Mouse (Mus musculus) neural tube, embryonic 14.5 days (tissue): ENCODE measurements around the gene Eri3. TPM values are rescaled to one million over a fixed set of nuclear protein-coding genes. Genes with fewer than 3 reads are reported as not detected.

ENCODE experiments used
- ATAC-seq: fragments of 200-750 bp; cut with Nextera tagmentation; 2 replicates; pipeline ENCODE4 v1.8.0; 2017; ENCODE audit warnings: low read depth, mild to moderate bottlenecking, moderate TSS enrichment, moderate library complexity
- H3K27ac ChIP-seq: fragments of 300-500 bp; sonication (generic); 2 replicates; pipeline ENCODE4 v1.5.1; 2014; ENCODE audit warnings: low read depth, mild to moderate bottlenecking, control low read depth, low read length, moderate library complexity, mixed read lengths
- H3K27me3 ChIP-seq: fragments of 300-500 bp; sonication (generic); 2 replicates; pipeline ENCODE4 v1.6.1; 2014; ENCODE audit warnings: low read length; ENCODE audit not compliant: control insufficient read depth, insufficient read depth
- H3K36me3 ChIP-seq: fragments of 300-500 bp; sonication (generic); 2 replicates; pipeline ENCODE4 v1.6.1; 2014; ENCODE audit warnings: low read length, mixed read lengths; ENCODE audit not compliant: control insufficient read depth, insufficient read depth
- H3K4me1 ChIP-seq: fragments of 300-500 bp; sonication (generic); 2 replicates; pipeline ENCODE4 v1.6.1; 2014; ENCODE audit warnings: low read length; ENCODE audit not compliant: control insufficient read depth, insufficient read depth
- H3K4me2 ChIP-seq: fragments of 300-500 bp; sonication (generic); 2 replicates; pipeline ENCODE4 v1.6.1; 2014; ENCODE audit warnings: mild to moderate bottlenecking, low read depth, low read length, control low read depth
- H3K4me3 ChIP-seq: fragments of 300-500 bp; sonication (generic); 2 replicates; pipeline ENCODE4 v1.5.1; 2014; ENCODE audit warnings: low read depth, low read length, control low read depth, mixed read lengths
- H3K9ac ChIP-seq: fragments of 300-500 bp; sonication (generic); replicated peaks from 2 replicates; pipeline ENCODE4 v1.6.1; 2014; ENCODE audit warnings: low read depth, mild to moderate bottlenecking, control low read depth, low read length, mixed read lengths
- H3K9me3 ChIP-seq: fragments of 300-500 bp; sonication (generic); 2 replicates; pipeline ENCODE4 v1.6.1; 2016; ENCODE audit warnings: low read length; ENCODE audit not compliant: control insufficient read depth
- WGBS: fragments of 180-500 bp; shearing (Covaris S2); extraction: QIAGEN DNeasy Blood & Tissue Kit; methylation state at CpG from one replicate; pipeline ENCODE4 v1.1.7; 2014; 5-methylcytosine and 5-hydroxymethylcytosine counted together
- microRNA-seq: library from miRNA; unstranded; fragments of <30 nt; microRNA quantifications from one replicate; pipeline ENCODE4, GENCODE M21; 2016
- polyA plus RNA-seq: library from polyadenylated mRNA; unstranded; fragments of >200 nt; fragmentation: Nextera tagmentation; extraction: Ambion mirVana; gene quantifications from 2 replicates; pipeline ENCODE4 v1.2.1, GENCODE M21; 2014

Gene Eri3
- polyA plus RNA-seq, 1 experiment from 2014 or later, result 291 TPM

GRCm38 (mm10) chr4:117686354-117686753 is 136.2 kb downstream of the Eri3 start:
- H3K36me3 ChIP-seq, result no peaks in the 10 kb centered on the region
- H3K4me3 ChIP-seq, result no peak overlapping the region
- H3K4me1 ChIP-seq, result peaks cover 3% of the 10 kb centered on the region; the same call in 1 of the 2 replicates
- no peak overlapping the region for H3K9ac ChIP-seq
- ATAC-seq, result no peak
- WGBS, result 87% methylated on average over 4 of the region's 4 CpGs
- H3K4me2 ChIP-seq, result no peak overlapping the region
- no peaks in the 10 kb centered on the region for H3K27me3 ChIP-seq
- no peak overlapping the region for H3K27ac ChIP-seq
- H3K9me3 ChIP-seq, result no peaks in the 10 kb centered on the region

GRCm38 (mm10) chr4:117705361-117705760 is 155.2 kb downstream of the Eri3 start:
- H3K9me3 ChIP-seq, result no peaks in the 10 kb centered on the region
- H3K27me3 ChIP-seq, result no peaks in the 10 kb centered on the region
- 5% methylated on average over 7 of the region's 7 CpGs for WGBS
- H3K4me1 ChIP-seq, result no peaks in the 10 kb centered on the region
- H3K27ac ChIP-seq, result no peak overlapping the region
- ATAC-seq, result no peak
- no peak overlapping the region for H3K4me2 ChIP-seq
- H3K9ac ChIP-seq, result no peak overlapping the region
- no peak overlapping the region for H3K4me3 ChIP-seq
- no peaks in the 10 kb centered on the region for H3K36me3 ChIP-seq

- H3K4me1 ChIP-seq, result no peaks in the 10 kb centered on the region
- 85% methylated on average over 3 of the region's 3 CpGs for WGBS
- no peak overlapping the region for H3K4me2 ChIP-seq
- no peak overlapping the region for H3K9ac ChIP-seq
- H3K27me3 ChIP-seq, result no peaks in the 10 kb centered on the region
- no peak overlapping the region for H3K27ac ChIP-seq
- no peaks in the 10 kb centered on the region for H3K9me3 ChIP-seq
- H3K36me3 ChIP-seq, result no peaks in the 10 kb centered on the region
- no peak overlapping the region for H3K4me3 ChIP-seq
- no peak for ATAC-seq
These were observed 158.8 kb downstream of the Eri3 start for GRCm38 (mm10) chr4:117708780-117709550.

- Histone ChIP-seq H3K36me3 (no peaks in the 10 kb centered on the region), H3K9me3 (no peaks in the 10 kb centered on the region), H3K4me1 (no peaks in the 10 kb centered on the region), H3K27ac (no peak overlapping the region), H3K9ac (no peak overlapping the region), H3K4me2 (no peak overlapping the region), H3K27me3 (no peaks in the 10 kb centered on the region), H3K4me3 (no peak overlapping the region)
- ATAC-seq, result no peak
- WGBS, result 89% methylated on average over 3 of the region's 3 CpGs
These were observed 162.1 kb downstream of the Eri3 start for GRCm38 (mm10) chr4:117712314-117712713.

GRCm38 (mm10) chr4:117713303-117714098 is 163.3 kb downstream of the Eri3 start:
- H3K9ac ChIP-seq, result no peak overlapping the region
- no peak overlapping the region for H3K4me2 ChIP-seq
- ATAC-seq, result no peak
- no peaks in the 10 kb centered on the region for H3K36me3 ChIP-seq
- H3K9me3 ChIP-seq, result no peaks in the 10 kb centered on the region
- H3K4me3 ChIP-seq, result no peak overlapping the region
- WGBS, result 80% methylated on average over 6 of the region's 6 CpGs
- H3K4me1 ChIP-seq, result no peaks in the 10 kb centered on the region
- H3K27ac ChIP-seq, result no peak overlapping the region
- no peaks in the 10 kb centered on the region for H3K27me3 ChIP-seq

Small RNA genes within 50 kb of the gene (microRNA-seq; reads per million reads assigned to microRNA genes)
- not detected for gene Gm25559

Other genes with a start within 250 kb of the Eri3 start
- 73.4 and 83.9 TPM in 2 replicates for gene Rnf220, start 53.3 kb upstream of the Eri3 start, polyA plus RNA-seq
- 81.3 and 87.5 TPM in 2 replicates for gene Dmap1, start 131.9 kb downstream of the Eri3 start, polyA plus RNA-seq
- gene Gm12845, start 174.0 kb downstream of the Eri3 start, polyA plus RNA-seq, result not detected in 2 replicates
- not detected in 2 replicates for gene Klf17, start 215.3 kb downstream of the Eri3 start, polyA plus RNA-seq